Mouse (Mus musculus) testis, postnatal 14 days (tissue): ENCODE data around the gene Csk.
A peak's percentile ranks its signal among the peaks of the same experiment; 100 is the strongest.

ENCODE experiments used
- DNase-seq: peaks from one replicate; pipeline ENCODE4 v3.0.0; 2021; ENCODE audit warnings: low spot score

Csk gene

DNA sequence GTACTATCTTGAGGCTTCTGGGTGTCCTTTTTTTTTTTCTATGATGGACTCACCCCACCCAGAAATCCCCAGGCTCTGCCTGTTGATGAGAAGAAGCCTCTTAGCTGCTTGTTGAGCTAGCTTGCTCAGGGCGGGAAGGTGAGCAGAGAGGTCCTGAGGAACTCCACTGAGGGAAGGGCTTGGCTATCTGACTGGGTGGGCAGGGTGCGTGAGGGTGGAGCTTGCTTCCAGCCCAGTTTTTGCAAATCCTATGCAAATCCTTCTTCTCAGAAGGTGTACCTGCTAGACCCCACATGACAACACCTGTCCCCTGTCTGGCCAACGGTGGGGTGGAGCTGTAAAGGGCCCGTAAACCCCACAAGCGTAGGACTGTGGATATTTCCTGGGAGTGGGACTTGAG, at the start of gene Csk:
TSS of gene Csk (minus strand) at position 349 of the 400 bp plus-strand sequence.
- DNase-seq = no peak

DNA sequence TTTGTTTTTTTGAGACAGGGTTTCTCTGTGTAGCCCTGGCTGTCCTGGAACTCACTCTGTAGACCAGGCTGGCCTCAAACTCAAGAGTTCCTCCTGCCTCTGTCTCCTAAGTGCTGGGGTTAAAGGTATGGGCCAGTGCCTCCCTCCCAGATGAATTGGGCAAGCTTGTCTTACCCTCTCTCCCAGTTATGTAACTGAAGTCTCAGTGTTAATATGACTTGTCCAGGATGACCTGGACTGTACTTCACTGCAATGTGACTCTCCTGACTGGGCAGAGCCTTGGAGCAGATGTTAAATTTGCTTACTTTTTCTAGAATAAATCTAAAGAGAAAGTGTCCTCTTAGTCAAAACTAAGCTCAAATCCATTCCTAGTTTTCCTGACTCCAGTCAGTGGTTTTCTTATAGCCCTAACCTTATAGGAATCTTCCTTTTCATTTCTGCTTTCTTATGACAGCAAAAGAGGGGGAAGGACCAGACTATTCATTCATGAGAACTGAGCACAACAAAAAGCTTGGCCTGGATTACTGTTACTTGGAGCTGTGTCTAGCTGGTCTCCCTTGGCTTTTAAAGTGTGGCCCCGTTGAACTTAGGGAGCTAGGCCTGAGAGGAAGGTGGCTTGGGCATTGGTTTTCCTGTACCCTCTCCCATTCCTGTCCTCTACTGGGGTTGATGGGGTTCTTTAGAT, 45.2 kb upstream of the Csk start:
- DNase-seq = no peak

GRCm38 (mm10) chr9:57697380-57697779, 43.9 kb upstream of the Csk start:
- DNase-seq = no peak

GRCm38 (mm10) chr9:57696380-57697285, 43.2 kb upstream of the Csk start:
- no peak for DNase-seq

DNA sequence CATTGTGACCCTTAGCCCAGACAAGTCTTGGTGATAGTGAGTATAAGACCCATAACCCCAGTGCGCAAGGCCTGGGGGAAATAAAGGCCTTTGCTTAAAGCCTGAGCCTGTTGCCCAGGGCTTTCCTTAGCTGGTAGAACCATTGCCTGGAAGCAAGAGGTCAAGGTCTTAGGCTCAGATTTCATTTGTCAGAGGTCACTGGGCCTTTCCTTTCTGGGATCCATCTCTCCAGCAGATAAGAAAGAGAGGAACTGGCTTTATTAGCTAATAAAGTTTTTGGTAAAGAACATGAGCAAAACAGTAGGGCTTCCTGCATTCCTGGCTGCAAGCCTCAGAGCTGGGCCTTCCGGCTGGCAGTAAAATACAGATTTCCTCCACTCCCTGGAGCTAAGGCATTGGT, 40.7 kb upstream of the Csk start:
- DNase-seq = no peak

- DNase-seq = no peak
These were observed 35.2 kb upstream of the Csk start for GRCm38 (mm10) chr9:57688606-57689005.

- DNase-seq = no peak
These were observed 34.7 kb upstream of the Csk start for GRCm38 (mm10) chr9:57688158-57688557.

DNA sequence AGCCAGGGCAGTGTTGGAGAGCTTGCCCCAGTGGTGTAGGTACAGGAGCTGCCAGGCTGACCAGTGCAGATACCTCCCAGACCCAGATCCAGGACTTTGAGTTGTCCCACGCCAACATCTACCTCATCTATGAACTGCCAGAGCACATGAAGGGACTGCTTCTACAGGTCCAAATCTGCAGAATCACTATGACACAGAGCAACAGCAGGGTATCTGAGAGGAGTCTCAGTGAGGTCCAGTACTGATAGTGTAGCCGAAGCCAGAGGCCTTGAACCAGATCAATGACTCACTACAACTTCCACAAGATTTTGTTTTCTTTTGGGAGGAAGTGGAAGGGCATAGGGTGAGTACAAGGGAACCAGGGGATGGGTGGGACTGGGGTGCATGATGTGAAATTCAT, 34.3 kb upstream of the Csk start, which contains the start of gene Cyp1a1:
TSS of gene Cyp1a1 (plus strand) at position 178 of the 400 bp plus-strand sequence.
- no peak for DNase-seq

DNA sequence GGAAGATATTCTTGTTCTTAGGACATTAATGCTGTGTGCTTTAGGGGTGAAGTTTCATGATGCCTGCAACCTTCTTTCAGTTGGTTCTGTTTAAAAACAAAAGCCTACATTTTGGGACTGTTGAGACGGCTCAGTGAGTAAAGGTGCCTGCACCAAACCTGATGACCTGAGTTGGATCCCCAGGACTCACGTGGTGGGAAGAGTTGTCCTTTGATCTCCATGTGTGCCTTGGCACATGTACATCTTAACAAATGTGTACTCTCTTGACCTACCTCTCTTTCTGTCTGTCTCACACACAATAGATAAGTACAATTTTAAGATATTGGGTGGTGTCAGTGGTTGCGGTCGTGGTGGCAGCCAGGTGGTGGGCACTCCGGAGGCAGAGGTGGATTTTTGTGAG, 32.6 kb upstream of the Csk start:
- DNase-seq = no peak

DNA sequence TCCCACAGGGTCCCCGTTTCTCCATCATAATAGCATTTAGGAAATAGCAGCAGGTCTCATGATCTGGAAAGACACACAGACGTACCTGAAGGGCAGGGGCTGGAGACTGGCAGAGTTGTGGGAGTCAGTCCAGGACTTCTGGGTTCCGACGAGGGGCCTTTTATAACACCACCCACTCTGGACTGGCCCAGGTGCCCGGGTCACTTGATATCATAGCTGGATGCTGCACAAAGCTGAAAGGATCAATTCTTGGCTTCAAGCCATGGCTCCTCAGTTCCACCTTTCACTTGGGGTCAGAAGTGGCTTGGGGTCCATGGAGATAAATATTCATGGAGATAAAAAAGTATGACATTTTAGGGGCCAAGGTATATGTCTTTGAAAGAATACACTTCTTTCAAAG, 30.1 kb upstream of the Csk start, which contains the start of gene Cyp1a2:
TSS of gene Cyp1a2 (minus strand) at position 184 of the 400 bp plus-strand sequence.
- DNase-seq = no peak

- DNase-seq = peak; percentile 71
These were observed 28.0 kb upstream of the Csk start for GRCm38 (mm10) chr9:57681411-57681810.

DNA sequence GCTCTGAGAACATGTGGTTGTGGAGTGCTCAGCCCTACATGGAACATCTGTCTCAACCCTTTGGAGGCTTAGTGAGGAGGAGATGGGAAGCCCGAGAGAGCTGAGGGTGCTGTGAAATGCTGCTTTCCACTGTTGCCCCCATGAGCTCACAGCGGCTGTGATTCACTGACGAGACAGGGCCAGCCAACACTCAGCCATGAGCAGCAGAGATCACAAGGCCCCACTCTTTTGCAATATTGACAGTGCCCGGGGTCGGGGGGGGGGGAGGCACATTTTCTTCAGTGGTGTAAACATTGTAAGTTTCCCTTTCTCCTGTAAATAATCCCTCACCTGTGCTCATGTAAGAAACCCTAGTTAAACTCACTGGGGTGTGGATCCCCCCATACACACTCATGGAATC, 18.1 kb upstream of the Csk start:
- DNase-seq = no peak

GRCm38 (mm10) chr9:57671037-57671436, 17.6 kb upstream of the Csk start:
- DNase-seq = no peak

GRCm38 (mm10) chr9:57669566-57669965, 16.1 kb upstream of the Csk start:
- DNase-seq = no peak

GRCm38 (mm10) chr9:57668277-57668676, 14.8 kb upstream of the Csk start:
- no peak for DNase-seq

DNA sequence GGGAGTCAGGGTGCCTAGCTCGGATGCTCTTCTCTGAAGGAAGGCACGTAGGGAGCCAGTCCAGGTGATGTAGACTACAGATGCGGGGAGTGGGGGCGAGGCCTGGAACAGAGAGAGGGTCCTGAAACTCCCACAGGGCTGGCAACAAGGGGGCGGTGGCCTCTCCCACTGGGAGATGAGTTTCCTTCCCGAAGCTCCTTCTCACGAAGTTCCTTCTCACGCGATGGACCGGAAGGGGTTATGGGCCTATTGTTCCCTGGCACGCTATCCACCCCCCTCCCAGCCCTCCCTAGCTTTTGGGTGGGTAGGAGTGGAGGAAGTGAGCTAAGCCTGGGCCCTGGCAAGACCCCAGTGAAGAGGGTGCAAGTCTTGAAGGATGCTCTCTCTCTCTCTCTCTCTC, 14.4 kb upstream of the Csk start:
- DNase-seq = no peak

- DNase-seq = no peak
These were observed 13.7 kb upstream of the Csk start for GRCm38 (mm10) chr9:57667136-57667535.

DNA sequence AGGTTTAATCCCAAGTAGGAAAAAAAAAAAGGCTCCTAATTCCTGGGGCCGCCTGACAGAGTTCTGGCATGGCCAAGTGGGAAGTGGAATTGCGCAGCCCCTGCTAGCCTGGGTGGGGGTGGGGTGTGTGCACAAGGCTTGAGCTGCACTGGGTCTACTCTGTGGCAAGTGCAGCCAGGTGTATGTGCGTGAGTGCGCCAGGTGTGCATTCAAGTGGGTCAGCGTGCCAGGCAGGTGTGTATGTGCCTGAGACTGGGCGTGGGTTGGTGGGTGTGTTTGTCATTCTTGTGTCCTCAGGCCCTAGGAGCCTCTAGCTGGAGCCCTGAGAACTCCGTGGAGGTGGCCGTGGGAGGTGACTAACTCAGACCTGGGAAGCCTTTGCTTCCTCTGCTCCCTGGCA, 13.1 kb upstream of the Csk start:
- DNase-seq = no peak

- no peak for DNase-seq
These were observed 11.2 kb upstream of the Csk start for GRCm38 (mm10) chr9:57664616-57665015.

DNA sequence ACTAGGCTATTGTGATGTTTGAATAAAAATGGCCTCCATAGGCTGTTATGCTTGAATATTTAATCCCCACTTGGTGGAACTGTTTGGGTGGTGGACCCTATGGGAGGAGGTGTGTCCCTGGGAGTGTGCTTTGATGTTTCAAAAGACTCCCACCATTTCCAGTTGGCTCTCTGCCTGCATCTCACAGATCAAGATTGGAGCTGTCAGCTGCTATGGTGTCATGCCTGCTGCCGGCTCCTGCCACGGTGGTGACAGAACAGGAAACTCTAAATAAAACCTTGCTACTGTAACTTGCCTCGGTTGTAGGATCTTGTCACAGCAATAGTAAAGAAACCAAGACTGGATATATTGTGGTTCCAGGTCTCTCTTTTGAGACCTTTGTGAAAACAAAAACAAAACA, 8.1 kb upstream of the Csk start:
- no peak for DNase-seq

DNA sequence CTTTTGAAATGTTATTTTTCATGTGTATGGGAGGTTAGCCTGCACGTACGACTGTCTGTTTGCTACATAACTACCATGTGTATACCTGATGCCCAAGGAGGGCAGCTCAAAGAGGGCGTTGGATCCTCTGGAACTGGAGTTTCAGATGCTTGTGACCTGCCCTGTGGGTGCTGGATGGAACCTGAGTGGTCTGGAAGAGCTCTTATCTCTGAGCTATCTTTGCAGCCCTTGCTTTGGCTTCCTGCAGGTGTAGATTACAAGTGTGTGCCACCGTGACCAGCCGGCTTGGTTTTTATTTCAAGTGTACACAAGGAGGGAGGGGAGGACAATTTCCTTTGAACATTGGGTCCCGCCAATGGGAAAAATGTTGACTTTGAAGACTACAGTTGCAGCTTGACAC, 7.1 kb upstream of the Csk start:
- no peak for DNase-seq

- no peak for DNase-seq
These were observed 6.3 kb upstream of the Csk start for GRCm38 (mm10) chr9:57659774-57660173.

GRCm38 (mm10) chr9:57658970-57659369, 5.5 kb upstream of the Csk start:
- DNase-seq = no peak
